Mouse (Mus musculus) urinary bladder, postnatal 14 days (tissue): ENCODE results near the gene Tk2.
"Not testable (repeated sequence)": the region's sequence is repeated elsewhere in the genome, so short reads cannot be mapped to it uniquely, and the experiment has no call there.

Source experiments
- DNase-seq: peaks from one replicate; pipeline ENCODE4 v3.0.0; 2021; ENCODE audit warnings: low spot score

Tk2 gene

DNA sequence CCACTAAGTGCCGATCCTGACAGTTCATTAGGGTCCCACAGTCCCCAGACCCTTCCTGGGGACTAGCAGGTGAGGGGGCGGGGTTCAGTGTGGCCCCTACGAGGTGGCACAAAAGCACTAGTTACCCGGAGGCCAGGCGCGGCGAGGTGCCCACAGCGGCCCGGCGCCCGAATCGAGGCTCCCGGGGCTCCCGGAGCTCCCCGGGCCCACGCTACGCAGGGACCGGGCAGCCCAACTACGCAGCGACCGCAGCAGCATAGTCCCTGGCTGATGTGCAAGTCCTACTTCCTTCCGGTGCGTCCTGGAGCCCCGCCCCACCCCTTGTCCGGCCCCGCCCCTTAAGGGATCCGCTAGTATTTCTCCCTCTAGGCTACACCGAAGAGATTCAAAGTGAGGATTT is at the start of gene Tk2:
Gene Tk2 (minus strand): TSS at position 283 of the 400 bp plus-strand sequence.
- peak; percentile 81 for DNase-seq

DNA sequence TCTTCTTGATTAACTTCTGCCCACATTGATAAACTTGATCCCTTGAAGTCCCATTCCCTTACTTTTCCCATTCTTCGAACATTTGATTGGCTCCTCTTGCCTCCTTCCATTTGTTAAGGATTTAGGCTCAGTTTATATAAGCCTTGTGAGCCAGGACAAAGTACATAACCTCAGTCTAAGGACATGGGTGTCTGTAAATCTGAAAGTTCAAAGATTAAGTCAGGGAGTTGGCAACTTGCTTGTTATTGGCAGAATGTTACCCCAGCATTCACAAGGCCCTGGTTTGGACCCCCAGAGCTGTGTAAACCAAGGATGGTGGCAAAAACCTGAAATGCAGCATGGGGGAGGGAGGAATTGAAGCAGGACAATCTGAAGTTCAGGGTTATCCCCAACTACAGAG is 46.0 kb upstream of the Tk2 start:
- DNase-seq = no peak

DNA sequence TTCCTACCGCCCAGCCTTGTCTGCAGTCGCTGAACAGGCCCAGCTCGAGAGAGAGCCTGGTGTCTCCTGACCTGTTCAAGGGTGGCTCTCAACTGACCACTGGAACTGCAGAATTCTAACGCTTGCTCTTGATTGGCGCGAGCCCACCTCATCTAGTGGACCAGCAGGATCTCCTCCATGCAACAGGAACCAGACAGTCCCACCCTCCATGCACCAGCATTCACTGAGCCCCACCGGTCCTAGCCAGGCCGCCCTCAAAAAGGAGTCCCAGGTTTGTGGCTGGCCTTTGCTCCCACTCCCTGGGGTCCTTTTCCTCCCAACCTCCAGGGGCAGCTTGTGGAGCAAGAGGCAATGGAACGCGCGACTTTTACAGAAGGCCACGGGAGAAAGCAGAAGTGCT is 44.7 kb upstream of the Tk2 start, which contains the start of gene Cmtm2a:
Gene Cmtm2a (minus strand): TSS at position 101 of the 400 bp plus-strand sequence.
- DNase-seq = not testable (repeated sequence)

DNA sequence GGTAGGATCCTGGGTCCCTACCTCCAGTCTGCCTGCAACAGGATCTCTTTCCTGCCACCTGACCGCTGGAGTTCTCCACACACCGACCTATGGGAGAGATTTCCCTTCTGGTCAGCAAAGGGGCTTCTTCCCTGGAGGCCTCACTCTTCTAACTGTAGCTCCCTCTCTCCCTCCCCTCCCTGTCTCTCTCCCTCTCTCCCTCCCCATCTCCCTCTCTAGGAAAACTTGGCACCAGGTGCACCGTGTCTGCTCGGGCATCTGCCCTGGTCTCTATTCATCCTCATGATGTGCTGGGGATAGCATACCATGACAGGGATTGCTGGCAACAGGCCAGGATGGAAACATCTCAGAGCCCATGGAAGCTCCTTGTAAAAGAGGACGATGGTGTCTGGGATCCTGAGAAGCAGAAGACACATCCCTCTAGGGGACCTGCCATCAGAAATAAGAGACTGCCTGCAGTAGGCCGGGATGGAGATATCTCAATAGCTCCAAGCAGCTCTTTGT is 20.6 kb upstream of the Tk2 start:
- DNase-seq = no peak

DNA sequence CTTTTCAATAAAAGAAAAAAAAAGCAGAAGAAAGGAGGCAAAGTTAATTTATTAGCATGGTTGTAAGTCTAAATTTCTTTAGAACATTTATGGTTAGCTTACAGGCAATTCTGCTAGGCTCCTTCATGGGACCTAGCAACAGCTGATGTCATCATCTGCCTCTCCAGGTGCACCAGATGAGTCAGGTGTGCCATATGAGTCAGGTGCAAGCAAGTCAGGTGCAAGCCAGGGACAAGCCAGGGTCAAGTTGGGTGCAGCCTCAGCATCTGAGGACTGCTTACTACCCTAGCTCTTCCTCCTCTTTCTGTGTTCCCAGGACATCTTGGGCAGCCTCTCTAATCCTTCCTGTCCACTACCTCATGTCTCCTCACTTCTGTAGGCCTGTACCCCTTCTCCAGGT is 20.0 kb upstream of the Tk2 start:
- DNase-seq = no peak

GRCm38 (mm10) chr8:104264271-104264935 is 16.0 kb upstream of the Tk2 start:
- DNase-seq = not testable (repeated sequence)

GRCm38 (mm10) chr8:104261802-104262201 is 13.4 kb upstream of the Tk2 start:
- DNase-seq = not testable (repeated sequence)

- peak; percentile 25 for DNase-seq
Measured at GRCm38 (mm10) chr8:104253016-104253415, 4.7 kb upstream of the Tk2 start.

DNA sequence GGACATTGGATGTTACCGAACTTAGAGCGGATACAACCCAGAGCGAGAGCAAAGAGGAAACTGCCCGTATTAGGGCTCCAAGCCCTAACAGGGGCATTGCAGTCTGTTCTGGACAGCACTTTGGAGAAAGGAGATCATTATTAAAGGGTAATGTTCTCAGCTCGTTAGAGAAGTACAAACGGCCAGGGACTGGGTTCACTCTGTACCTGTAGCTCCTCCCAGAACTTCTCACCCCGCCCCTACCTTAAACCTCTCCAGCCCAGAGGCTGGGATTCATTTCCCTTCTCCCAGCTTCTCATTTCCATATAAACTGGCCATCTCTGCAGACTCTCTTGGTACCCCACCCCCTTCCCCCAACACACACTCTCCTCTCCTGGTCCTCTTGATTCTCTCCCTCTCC is 3.1 kb upstream of the Tk2 start:
- DNase-seq = peak; percentile 24

DNA sequence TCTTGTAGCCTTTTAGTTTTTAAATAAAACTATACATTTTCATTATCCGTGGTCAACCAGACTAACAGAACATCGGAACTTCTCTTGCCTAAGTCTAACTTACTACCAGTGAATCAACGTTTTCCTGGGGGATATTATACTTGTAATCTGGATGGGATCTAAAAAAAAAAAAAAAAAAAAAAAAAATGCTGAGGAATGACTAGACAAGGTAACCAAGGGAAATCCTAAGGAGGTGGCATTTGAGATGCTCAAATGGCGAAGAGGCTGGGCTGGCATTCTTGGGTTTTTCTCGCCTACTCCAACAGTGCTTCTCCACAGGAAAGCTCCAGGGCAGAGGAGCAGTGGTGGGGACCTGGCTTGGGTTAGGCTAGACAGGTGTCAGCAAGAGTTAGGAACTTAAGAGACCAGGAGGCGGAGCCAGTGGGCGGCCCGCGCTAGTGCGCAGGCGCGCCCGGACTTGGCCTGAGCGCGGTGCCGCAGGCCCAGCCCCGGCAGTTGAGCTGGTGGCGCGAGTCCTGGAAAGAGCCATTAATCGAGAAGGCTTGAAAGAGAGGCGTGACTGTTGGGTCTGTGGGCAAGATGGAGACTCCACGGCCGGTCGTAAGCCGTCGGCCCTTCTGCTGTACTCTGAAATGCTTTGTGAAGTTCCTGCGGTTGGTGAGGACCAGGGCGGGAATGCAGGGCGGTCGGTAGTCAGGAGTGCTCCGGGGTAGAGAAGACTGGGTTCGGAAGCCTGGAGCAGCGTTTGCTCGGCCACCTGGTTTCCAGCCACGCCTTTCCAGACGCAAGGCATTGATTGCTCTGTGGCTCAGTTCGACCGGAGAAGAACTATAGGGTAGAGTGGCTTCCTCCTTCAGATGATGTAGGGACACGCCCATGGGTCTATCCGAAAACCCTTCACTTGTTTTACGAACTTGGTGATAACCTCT is 2.3 kb upstream of the Tk2 start, which contains the start of gene Cklf:
Gene Cklf (plus strand): TSS at position 423 of the 929 bp plus-strand sequence.
- DNase-seq = peak; percentile 89

GRCm38 (mm10) chr8:104249442-104249996 is 1.2 kb upstream of the Tk2 start:
- no peak for DNase-seq

DNA sequence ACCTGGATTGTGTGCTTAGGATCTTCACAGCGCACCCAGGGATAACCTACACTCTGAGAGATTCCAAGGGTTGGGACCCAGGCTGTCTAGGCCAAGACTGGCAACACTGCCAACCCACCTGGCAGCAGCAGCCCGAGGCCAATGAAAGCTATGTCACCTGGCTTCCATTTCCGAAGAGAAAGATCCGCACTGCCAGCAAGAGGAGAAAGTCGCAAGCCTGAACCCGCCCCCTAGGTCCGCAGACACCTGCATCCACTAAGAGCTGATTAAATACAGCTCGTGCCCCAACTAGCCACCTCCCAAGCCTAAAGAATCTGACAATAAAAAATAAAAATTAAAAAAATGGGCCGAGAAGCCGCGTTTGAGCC is 466 bp downstream of the Tk2 start:
- peak; percentile 19 for DNase-seq

DNA sequence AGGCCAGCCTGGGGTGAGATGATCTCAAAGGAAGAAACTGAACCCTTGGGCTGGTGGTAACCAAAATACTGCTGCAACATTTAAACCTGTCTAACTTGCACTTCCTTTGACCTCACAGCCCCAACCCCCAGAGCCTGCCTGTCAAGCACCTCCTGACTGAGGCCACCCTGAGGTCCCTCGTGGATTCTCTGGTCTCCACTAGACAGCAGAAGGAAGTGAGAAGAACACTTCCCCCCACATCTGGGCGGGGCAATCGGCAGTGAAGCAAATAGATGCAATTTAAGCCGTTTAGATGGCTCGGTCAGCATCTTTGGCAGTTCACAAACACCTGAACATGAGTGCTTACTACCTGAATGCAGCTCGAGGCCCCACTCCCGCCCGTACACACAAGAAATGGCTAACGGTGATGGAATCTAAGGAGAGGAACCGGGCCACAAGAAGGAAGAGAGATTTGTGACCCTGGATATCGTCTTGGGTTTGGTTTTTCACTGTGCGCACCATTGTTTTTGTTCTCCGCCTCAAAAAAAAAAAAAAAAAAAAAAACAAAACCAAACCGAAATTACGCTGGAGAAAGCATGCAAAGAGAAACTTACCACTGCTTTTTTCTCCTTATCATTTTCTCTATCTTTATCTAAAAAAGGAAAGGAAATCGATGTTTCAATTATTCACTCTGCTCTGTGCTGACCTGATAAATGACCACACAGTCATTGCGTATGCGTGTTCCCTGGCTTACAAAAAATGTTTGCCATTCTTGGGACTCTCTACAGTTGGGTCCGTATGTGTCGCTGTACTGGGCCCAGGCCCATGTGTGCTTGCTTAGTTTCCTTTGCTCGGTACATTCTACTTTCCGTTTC is 1.1 kb downstream of the Tk2 start:
- peak; percentile 25 for DNase-seq

GRCm38 (mm10) chr8:104246621-104247020 is 1.7 kb downstream of the Tk2 start:
- DNase-seq = no peak

DNA sequence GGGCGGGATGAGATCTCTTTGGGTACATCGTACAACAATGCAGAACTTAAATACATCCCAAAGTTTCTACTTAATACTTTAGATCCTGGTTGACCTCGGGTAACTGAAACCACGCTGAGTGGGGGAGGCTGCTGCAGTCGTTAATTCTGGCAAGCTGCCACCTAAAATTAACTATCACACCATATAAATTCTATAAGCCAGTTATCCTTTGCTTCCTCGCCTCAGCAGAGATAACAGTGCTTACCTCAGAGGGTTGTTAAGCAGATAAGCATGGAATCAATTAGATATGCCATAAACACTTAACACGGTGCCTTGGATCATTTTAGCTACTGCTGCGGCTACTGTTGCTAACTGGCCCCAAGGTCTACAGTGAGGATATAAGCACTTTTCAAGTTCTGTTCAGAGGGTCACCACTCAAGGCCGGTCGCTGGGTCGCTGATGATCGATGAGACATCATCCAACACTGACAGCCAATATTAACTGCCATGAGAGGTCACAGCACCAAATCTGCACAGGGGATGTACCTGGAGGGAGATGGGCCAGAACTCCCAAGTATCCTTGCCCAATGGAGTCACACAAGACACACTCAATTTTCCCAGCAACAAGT is 6.2 kb downstream of the Tk2 start:
- no peak for DNase-seq

- DNase-seq = no peak
Measured at GRCm38 (mm10) chr8:104239418-104239861, 8.9 kb downstream of the Tk2 start.

GRCm38 (mm10) chr8:104234573-104234972 is 13.8 kb downstream of the Tk2 start:
- DNase-seq = no peak

DNA sequence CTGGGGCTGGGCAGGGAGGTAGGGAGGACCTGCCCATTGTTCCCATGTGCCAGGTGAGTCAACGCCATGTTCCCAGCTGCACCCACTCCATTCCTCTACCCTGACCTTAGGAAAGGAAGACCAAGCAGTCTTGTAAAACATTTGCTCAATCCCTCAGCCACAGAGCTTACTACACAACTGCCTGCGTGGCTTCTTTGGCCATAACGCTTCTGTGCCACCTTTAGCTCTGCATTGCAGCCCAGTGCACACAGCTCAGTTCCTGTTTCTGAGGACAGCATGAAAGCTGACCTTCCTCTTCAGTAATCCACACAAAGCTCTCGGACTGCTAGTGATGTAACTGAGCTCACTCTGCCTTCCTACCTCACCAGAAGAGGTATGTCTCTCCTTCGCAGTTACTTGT is 15.4 kb downstream of the Tk2 start:
- no peak for DNase-seq

- no peak for DNase-seq
Measured at GRCm38 (mm10) chr8:104232039-104232438, 16.3 kb downstream of the Tk2 start.

DNA sequence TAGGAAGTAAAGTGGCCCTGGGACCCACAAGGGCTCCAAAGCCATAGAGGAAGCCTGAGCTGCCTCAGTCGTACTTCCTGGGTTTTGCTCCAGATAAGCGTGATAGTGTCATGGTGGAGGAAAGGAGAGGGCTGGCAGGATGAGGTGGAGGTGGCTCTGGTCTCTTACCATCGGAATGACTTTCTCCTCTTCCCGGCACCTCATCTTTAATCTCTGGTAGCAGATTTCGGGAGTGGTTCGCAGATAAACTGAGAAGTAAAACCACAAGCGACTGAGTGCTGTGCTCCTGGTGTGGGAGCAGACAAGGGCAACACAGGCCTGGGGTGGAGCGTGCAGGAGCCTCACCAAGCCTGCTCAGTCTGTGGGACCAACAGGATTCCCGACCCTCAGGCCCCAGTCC is 18.0 kb downstream of the Tk2 start:
- no peak for DNase-seq

DNA sequence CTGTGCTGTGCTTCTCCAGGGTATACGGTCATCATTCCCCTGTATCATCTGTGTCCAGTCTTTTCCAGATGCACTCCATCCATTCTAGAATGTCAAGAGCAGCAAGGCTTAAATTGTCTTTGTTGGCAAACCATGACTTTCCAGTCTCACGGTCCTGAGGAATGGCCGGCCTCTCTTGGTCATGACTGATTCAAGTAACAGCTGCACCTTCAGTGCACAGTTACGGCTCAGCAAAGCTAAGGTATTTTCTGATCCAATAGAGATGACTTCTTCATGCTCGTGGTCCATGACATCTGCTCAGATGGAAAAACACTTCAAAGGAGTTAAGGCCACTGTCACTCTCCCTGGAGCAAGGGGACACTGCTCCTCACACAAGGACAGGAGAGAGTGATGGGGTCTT is 21.3 kb downstream of the Tk2 start:
- no peak for DNase-seq
